Mouse (Mus musculus) limb, embryonic 14.5 days (tissue): ENCODE measurements around the gene Xpo5. TPM values are rescaled to one million over a fixed set of nuclear protein-coding genes. Genes with fewer than 3 reads are reported as not detected.

Source experiments
- ATAC-seq: fragments of 200-750 bp; cut with Nextera tagmentation; 2 replicates; pipeline ENCODE4 v1.8.0; 2017; ENCODE audit warnings: low read depth, moderate number of reproducible peaks, moderate TSS enrichment; ENCODE audit not compliant: low FRiP score
- DNase-seq: peaks from one replicate; pipeline ENCODE4 v3.0.0-alpha.2; 2015; ENCODE audit warnings: low spot score
- H3K27ac ChIP-seq: fragments of 300-500 bp; sonication (generic); replicated peaks from 2 replicates; pipeline ENCODE4 v1.5.1; 2014; ENCODE audit warnings: low read depth, mild to moderate bottlenecking, low read length, moderate library complexity, mixed read lengths
- H3K27me3 ChIP-seq: fragments of 300-500 bp; sonication (generic); 2 replicates; pipeline ENCODE4 v1.6.1; 2014; ENCODE audit warnings: low read length, mixed read lengths; ENCODE audit not compliant: control insufficient read depth, insufficient read depth
- H3K36me3 ChIP-seq: fragments of 300-500 bp; sonication (generic); 2 replicates; pipeline ENCODE4 v1.6.1; 2014; ENCODE audit warnings: mild to moderate bottlenecking, low read length, moderate library complexity, mixed read lengths; ENCODE audit not compliant: control insufficient read depth, insufficient read depth
- H3K4me1 ChIP-seq: fragments of 300-500 bp; sonication (generic); 2 replicates; pipeline ENCODE4 v1.6.1; 2014; ENCODE audit warnings: antibody characterized with exemption, low read length, mixed read lengths; ENCODE audit not compliant: control insufficient read depth, insufficient read depth
- H3K4me2 ChIP-seq: fragments of 300-500 bp; sonication (generic); replicated peaks from 2 replicates; pipeline ENCODE4 v1.6.1; 2014; ENCODE audit warnings: low read depth, mild to moderate bottlenecking, low read length, moderate library complexity; ENCODE audit not compliant: severe bottlenecking
- H3K4me3 ChIP-seq: fragments of 300-500 bp; sonication (generic); replicated peaks from 2 replicates; pipeline ENCODE4 v1.5.1; 2014; ENCODE audit warnings: low read length
- H3K9ac ChIP-seq: fragments of 300-500 bp; sonication (generic); 2 replicates; pipeline ENCODE4 v1.6.1; 2014; ENCODE audit warnings: mild to moderate bottlenecking, low read depth, low read length, moderate library complexity; ENCODE audit not compliant: severe bottlenecking
- H3K9me3 ChIP-seq: fragments of 300-500 bp; sonication (generic); 2 replicates; pipeline ENCODE4 v1.6.1; 2016; ENCODE audit warnings: low read length; ENCODE audit not compliant: control insufficient read depth
- POLR2A ChIP-seq: fragments of 200-500 bp; IDR thresholded peaks from 2 replicates; pipeline ENCODE4 v1.8.0; 2012; ENCODE audit warnings: inconsistent platforms, mild to moderate bottlenecking, moderate library complexity, borderline replicate concordance; ENCODE audit not compliant: insufficient read depth, insufficient read length; ENCODE audit errors: extremely low read depth
- WGBS: fragments of 180-500 bp; shearing (Covaris S2); extraction: QIAGEN DNeasy Blood & Tissue Kit; methylation state at CpG from one replicate; pipeline ENCODE4 v1.1.7; 2014; 5-methylcytosine and 5-hydroxymethylcytosine counted together
- polyA plus RNA-seq, 2 experiments: library from polyadenylated mRNA; depleted of rRNA in 1 of 2; stranded (reverse) in 1 of 2; unstranded in 1 of 2; fragments of >200 nt; fragmentation: Nextera tagmentation in 1 of 2; extraction: Ambion mirVana in 1 of 2; gene quantifications; 2 replicates each; pipeline versions ENCODE4 v1.2.1 to v1.2.3; 2012 to 2014

Xpo5 gene
- polyA plus RNA-seq, 2 experiments, result 45.0 to 49.7 TPM

- ATAC-seq (no peak), DNase-seq (no peak)
- peaks cover 47% of the 10 kb centered on the region for H3K36me3 ChIP-seq
- peaks cover 12% of the 10 kb centered on the region for H3K4me1 ChIP-seq
- H3K27ac ChIP-seq, result no peak overlapping the region
- TF ChIP-seq POLR2A, result no peak
- H3K4me2 ChIP-seq, result peak overlapping the region; percentile 74
- H3K4me3 ChIP-seq, result peak overlapping the region; percentile 90
- H3K27me3 ChIP-seq, result no peaks in the 10 kb centered on the region
- peak overlapping the region; percentile 83; the same call in 1 of the 2 replicates for H3K9ac ChIP-seq
- H3K9me3 ChIP-seq, result no peaks in the 10 kb centered on the region
- WGBS, result 73% methylated on average over 6 of the region's 6 CpGs
Observed at GRCm38 (mm10) chr17:46201151-46201550, 1.4 kb upstream of the Xpo5 start.

GRCm38 (mm10) chr17:46203078-46203477 is 496 bp downstream of the Xpo5 start:
- Histone ChIP-seq H3K27me3 (no peaks in the 10 kb centered on the region), H3K4me2 (peak overlapping the region; percentile 84), H3K27ac (peak overlapping the region; percentile 64), H3K9me3 (no peaks in the 10 kb centered on the region), H3K9ac (peak overlapping the region; percentile 83), H3K4me1 (peaks cover 12% of the 10 kb centered on the region), H3K4me3 (peak overlapping the region; percentile 90), H3K36me3 (peaks cover 47% of the 10 kb centered on the region)
- DNase-seq (no peak), ATAC-seq (no peak; the same call in 1 of the 2 replicates)
- under 1% methylated on average over 20 of the region's 20 CpGs for WGBS
- no peak for TF ChIP-seq POLR2A

DNA sequence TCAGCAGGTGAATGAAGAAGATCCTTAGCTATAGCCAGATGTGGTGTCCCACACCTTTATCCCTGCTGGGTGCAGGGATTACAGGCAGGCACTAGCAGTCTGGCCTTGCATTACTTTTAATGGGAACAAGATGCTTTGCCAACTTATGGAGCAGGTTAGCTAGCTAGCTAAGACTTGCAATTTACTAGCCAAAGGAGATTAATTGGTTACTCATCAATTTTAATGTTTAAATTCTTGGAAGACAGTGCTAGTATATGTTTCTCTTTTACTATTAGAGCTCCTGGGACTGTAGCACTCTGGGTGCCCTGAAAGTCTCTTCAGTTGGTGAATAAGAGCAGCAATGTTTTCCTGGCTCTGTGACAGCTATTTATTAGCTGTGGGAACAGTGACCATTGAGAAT is 4.1 kb downstream of the Xpo5 start:
- ATAC-seq (no peak), DNase-seq (no peak)
- no peaks in the 10 kb centered on the region for H3K27me3 ChIP-seq
- TF ChIP-seq POLR2A, result no peak
- peaks cover 69% of the 10 kb centered on the region for H3K36me3 ChIP-seq
- H3K4me3 ChIP-seq, result no peak overlapping the region
- H3K9me3 ChIP-seq, result no peaks in the 10 kb centered on the region
- H3K27ac ChIP-seq, result no peak overlapping the region
- no peak overlapping the region for H3K4me2 ChIP-seq
- H3K4me1 ChIP-seq, result peaks cover 6% of the 10 kb centered on the region
- no peak overlapping the region for H3K9ac ChIP-seq

GRCm38 (mm10) chr17:46210550-46210949 is 8.0 kb downstream of the Xpo5 start:
- H3K4me1 ChIP-seq, result no peaks in the 10 kb centered on the region
- peaks cover 91% of the 10 kb centered on the region for H3K36me3 ChIP-seq
- H3K27ac ChIP-seq, result no peak overlapping the region
- no peak overlapping the region for H3K4me2 ChIP-seq
- no peaks in the 10 kb centered on the region for H3K9me3 ChIP-seq
- no peak overlapping the region for H3K4me3 ChIP-seq
- TF ChIP-seq POLR2A, result no peak
- ATAC-seq (no peak), DNase-seq (no peak)
- 90% methylated on average over 3 of the region's 3 CpGs for WGBS
- no peak overlapping the region for H3K9ac ChIP-seq
- H3K27me3 ChIP-seq, result no peaks in the 10 kb centered on the region

DNA sequence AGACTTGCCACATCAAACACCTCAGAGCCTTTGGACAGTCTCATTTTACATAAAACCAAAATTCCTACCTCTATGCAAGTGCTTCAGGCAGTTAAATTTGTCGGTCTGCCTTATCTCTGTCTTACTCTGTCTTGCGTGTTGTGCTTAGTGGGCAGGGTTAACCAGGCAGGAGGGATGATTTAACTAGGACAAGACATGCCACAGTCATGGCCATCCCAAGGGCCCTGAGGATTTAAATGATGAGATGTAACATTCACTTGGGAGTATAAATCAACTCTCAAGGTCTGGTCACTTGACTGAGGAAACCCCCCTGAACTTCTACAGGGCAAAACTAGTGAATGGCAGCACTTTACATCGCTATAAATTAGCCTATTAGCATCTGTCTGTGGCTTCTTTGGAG is 19.0 kb downstream of the Xpo5 start:
- Histone ChIP-seq H3K36me3 (peaks cover 98% of the 10 kb centered on the region), H3K4me1 (no peaks in the 10 kb centered on the region), H3K27me3 (no peaks in the 10 kb centered on the region), H3K27ac (no peak overlapping the region), H3K4me2 (no peak overlapping the region), H3K4me3 (no peak overlapping the region), H3K9me3 (no peaks in the 10 kb centered on the region), H3K9ac (no peak overlapping the region)
- no peak for DNase-seq
- ATAC-seq, result no peak
- no peak for TF ChIP-seq POLR2A
- WGBS, result 89% methylated on average over 3 of the region's 3 CpGs

DNA sequence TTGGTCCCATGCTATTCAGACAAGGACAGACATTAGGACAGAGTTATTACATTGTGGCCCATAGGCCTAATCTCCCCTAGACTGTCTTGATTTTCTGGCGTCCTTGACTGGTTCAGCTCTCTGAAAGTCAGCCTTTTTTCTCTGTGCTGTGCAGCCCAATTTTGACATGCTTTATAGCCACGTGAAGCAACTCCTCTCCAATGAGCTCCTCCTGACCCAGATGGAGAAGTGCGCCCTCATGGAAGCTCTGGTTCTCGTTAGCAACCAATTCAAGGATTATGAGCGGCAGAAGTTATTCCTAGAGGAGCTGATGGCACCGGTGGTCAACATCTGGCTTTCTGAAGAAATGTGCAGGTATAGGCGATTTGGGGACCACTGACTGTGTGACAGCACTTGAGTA is 25.0 kb downstream of the Xpo5 start:
- Histone ChIP-seq H3K27ac (no peak overlapping the region), H3K4me1 (no peaks in the 10 kb centered on the region), H3K4me2 (no peak overlapping the region), H3K27me3 (no peaks in the 10 kb centered on the region), H3K4me3 (no peak overlapping the region), H3K9ac (no peak overlapping the region), H3K36me3 (peaks cover 93% of the 10 kb centered on the region), H3K9me3 (no peaks in the 10 kb centered on the region)
- ATAC-seq, result no peak
- TF ChIP-seq POLR2A, result no peak
- DNase-seq, result no peak
- 36% methylated on average over 7 of the region's 7 CpGs for WGBS
